Mouse (Mus musculus): Measurements from ENCODE around the gene Fam13c.

DNA sequence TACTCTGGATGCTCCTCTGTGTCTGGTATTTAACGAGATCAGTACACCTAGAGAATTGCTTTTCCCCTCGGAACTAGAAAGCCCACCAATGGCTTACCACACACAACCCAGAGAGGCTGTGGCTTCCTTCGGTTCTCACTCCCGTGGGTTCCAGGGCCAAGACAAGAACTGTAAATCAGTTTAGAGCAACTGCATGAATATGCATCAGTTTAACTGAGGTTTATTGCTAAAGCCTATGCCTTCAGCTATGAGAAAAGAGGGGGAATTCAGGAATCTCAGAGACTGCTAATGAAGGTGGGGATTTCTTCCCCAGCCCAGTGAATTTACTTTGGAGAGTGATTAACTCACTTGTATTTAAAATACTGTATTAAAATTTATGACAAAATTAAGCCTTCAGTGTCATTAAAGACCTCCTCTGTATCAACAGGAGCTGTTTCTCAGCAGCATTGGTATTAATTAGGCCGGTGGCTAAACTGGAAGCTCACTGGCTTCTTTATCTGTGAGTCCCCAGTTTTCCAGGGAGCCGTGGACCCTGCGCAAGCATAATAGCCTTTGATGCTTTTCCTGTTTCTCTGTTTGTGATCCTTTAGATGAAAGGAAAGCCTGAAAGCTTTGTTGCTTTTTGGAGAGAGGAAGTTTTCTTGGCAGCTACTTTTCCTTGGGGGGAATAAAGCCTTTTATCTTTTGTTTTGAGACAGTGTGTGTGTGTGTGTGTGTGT is 44.4 kb downstream of the Fam13c start:
- TF ChIP-seq CTCF (conservative IDR thresholded peaks at IDR 0.05; ENCODE audit: low read length): no peak
- no peak for TF ChIP-seq POU5F1 (IDR thresholded peaks at IDR 0.05; ENCODE audit: borderline replicate concordance, low read length)

Measured in E14TG2a.4 (cell line).